Mouse (Mus musculus) brain, embryonic 14.5 days (tissue): ENCODE measurements around the gene Pitpnc1. TPM values are rescaled to one million over a fixed set of nuclear protein-coding genes. Genes with fewer than 3 reads are reported as not detected.
A peak's percentile ranks its signal among the peaks of the same experiment; 100 is the strongest.

Experiments
- DNase-seq: peaks from one replicate; pipeline ENCODE4 v3.0.0-alpha.2; 2011; ENCODE audit warnings: low read depth
- CTCF ChIP-seq: fragments of 200-500 bp; IDR thresholded peaks from 2 replicates; pipeline ENCODE4 v1.5.1; 2012; ENCODE audit warnings: inconsistent platforms, mild to moderate bottlenecking, moderate library complexity, borderline replicate concordance; ENCODE audit not compliant: insufficient read depth, insufficient read length; ENCODE audit errors: extremely low read depth
- POLR2A ChIP-seq: fragments of 200-500 bp; IDR thresholded peaks from 2 replicates; pipeline ENCODE4 v1.6.1; 2012; ENCODE audit warnings: mild to moderate bottlenecking, inconsistent platforms, borderline replicate concordance; ENCODE audit not compliant: poor library complexity, insufficient read depth, insufficient read length, severe bottlenecking; ENCODE audit errors: extremely low read depth
- polyA plus RNA-seq: library from polyadenylated mRNA; depleted of rRNA; stranded (reverse); fragments of >200 nt; gene quantifications from 2 replicates; pipeline ENCODE4 v1.2.3, GENCODE M21; 2012

Pitpnc1 gene
- polyA plus RNA-seq, 1 experiment = 30.2 TPM

GRCm38 (mm10) chr11:107449169-107449910 is 21.2 kb downstream of the Pitpnc1 start:
- TF ChIP-seq POLR2A = no peak
- no peak for TF ChIP-seq CTCF
- no peak for DNase-seq

- TF ChIP-seq CTCF = no peak
- no peak for TF ChIP-seq POLR2A
Measured at GRCm38 (mm10) chr11:107447915-107448314, 22.6 kb downstream of the Pitpnc1 start.

DNA sequence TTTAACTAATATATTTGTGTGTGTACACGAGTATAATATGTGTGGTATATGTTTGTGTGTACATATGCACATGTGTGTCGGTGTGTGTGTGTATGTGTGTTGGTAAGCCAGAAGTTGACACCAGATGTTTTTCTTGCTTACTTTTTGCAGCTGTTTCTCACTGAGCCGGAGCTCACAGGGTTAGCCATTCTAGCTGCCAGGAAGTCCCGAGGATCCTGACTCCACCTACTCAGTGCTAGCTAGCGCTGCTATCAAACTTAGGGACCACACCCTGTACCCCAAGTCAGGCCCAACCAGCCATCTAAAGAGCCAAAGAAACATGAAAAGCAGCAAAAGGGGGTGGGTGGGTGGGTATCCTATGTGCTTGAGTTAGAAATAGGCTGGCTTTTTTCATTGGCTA is 23.1 kb downstream of the Pitpnc1 start:
- no peak for DNase-seq
- TF ChIP-seq POLR2A (no peak), CTCF (no peak)

More at GRCm38 (mm10) chr11:107447915-107448314, 22.6 kb downstream of the Pitpnc1 start:
- no peak for DNase-seq

DNA sequence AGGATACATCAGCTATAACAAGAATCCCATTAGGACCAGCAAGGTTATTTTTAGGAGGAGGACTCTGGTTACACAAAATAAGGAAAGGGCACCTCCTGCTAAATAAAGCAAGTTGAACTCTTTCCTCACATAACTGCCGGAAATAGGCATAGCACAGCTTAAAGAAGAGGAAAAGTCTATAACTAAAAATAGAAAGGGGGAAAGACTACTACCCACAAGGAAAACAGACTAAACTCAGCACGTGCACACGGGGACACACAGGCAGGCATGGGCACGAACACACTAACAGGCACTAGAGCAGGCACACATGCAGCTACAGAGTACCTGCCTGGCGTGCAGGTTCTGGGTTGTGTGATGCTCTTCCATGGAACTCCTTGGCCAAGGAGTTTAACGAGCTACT is 23.8 kb downstream of the Pitpnc1 start:
- TF ChIP-seq CTCF = no peak
- no peak for TF ChIP-seq POLR2A
- DNase-seq = no peak

GRCm38 (mm10) chr11:107445683-107446082 is 24.8 kb downstream of the Pitpnc1 start:
- DNase-seq = peak; percentile 80
- TF ChIP-seq POLR2A (no peak), CTCF (no peak)

DNA sequence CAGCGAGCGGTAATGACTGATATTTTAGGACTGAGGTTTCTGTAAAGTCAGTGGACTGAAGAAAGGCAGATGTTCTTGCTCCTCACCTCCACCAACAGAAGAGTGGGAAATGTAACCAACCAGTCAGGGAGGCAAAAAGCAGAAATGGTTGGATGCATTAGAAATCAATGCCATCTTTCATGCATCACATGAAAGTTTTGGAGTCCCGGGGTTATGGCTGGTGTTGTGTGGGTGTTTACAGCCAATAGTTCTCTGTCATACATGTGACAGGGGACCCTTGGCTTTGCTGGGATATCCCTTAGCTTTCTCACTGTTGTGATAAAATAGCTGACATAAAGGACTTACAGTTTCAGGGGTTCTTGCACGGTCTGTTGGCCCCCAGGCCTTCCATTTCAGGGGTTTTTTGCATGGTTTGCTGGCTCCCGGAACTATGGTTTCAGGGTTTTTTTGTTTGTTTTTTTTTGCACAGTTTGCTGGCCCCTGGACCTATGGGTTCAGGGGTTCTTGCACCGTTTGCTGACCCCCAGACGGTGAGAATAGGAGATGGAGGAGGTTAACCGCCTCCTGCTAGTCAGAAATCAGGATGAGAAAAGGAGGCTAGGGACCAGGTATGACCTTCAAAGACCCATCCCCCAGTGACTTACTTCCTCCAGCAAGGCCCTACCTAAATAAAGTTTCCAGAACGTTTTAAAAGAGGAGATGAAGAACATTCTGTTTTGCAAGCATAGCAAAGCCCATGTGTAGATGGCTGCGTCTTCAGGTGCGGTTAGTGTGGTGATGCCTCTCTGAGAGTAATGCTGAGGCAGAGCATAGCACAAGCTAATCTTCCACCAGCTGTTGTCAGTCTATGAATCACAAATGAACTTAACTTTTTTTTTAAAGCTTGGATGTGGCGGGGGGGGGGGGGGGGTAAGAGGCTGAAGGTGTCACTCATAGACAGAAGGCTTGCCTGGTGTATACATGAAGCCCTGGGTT is 27.1 kb downstream of the Pitpnc1 start:
- no peak for DNase-seq
- TF ChIP-seq CTCF = no peak

GRCm38 (mm10) chr11:107441050-107441449 is 29.4 kb downstream of the Pitpnc1 start:
- no peak for DNase-seq
- TF ChIP-seq CTCF = no peak
- no peak for TF ChIP-seq POLR2A

DNA sequence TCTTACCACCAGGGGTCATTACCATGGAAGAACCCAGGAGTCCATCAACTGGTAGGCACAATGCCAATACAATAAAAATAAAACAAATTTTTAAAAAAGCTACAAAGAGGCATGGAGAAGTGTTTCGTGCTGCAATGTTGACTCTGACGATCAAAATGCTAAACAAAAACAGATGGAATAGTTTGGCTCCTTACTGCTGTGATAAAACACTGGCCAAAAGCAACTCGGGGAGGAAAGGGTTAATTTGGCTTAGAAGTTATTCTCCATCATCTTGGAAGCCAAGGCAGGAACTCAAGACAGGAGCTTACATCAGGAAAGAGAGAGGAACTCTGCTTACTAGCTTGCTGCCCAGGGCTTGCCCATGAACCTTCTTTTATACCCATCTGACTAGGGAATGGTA is 32.4 kb downstream of the Pitpnc1 start:
- TF ChIP-seq POLR2A (no peak), CTCF (no peak)
- DNase-seq = peak; percentile 64

DNA sequence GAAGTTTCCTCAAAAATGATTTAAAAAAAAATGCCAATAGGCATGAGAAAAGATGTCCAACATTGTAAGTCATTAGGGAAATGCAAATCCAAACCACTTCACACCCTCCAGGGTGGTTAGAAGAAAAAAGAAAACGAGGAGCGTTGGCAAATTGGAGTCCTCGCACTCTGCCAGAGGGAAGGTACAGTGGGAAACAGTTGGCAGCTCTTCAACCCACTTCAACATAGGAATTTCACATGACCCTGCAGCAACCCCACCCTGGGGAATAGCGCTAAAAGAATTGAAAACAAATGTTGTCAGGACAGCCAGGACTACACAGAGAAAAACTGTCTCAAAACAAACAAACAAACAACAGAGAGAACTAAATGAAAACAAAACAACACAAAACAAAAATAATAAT is 32.8 kb downstream of the Pitpnc1 start:
- peak; percentile 89 for DNase-seq
- TF ChIP-seq POLR2A (no peak), CTCF (no peak)

- no peak for TF ChIP-seq POLR2A
- no peak for TF ChIP-seq CTCF
- DNase-seq = no peak
Measured at GRCm38 (mm10) chr11:107435776-107436449, 34.6 kb downstream of the Pitpnc1 start.
